Mouse (Mus musculus) midbrain, embryonic 16.5 days (tissue): Measurements from ENCODE around the gene Mapkapk2. TPM values are rescaled to one million over a fixed set of nuclear protein-coding genes. Genes with fewer than 3 reads are reported as not detected.

Experiments
- ATAC-seq: fragments of 200-750 bp; cut with Nextera tagmentation; 2 replicates; pipeline ENCODE4 v1.8.0; 2017; ENCODE audit warnings: moderate TSS enrichment
- H3K27ac ChIP-seq: fragments of 300-500 bp; sonication (generic); 2 replicates; pipeline ENCODE4 v1.5.1; 2014; ENCODE audit warnings: mild to moderate bottlenecking, low read length, mixed read lengths
- H3K27me3 ChIP-seq: fragments of 300-500 bp; sonication (generic); 2 replicates; pipeline ENCODE4 v1.6.1; 2014; ENCODE audit warnings: low read depth, low read length, mixed read lengths; ENCODE audit not compliant: control insufficient read depth, insufficient read depth
- H3K36me3 ChIP-seq: fragments of 300-500 bp; sonication (generic); 2 replicates; pipeline ENCODE4 v1.6.1; 2014; ENCODE audit warnings: mild to moderate bottlenecking, low read length, moderate library complexity, mixed read lengths; ENCODE audit not compliant: control insufficient read depth, insufficient read depth
- H3K4me1 ChIP-seq: fragments of 300-500 bp; sonication (generic); 2 replicates; pipeline ENCODE4 v1.6.1; 2014; ENCODE audit warnings: mild to moderate bottlenecking, low read length, mixed read lengths; ENCODE audit not compliant: control insufficient read depth, insufficient read depth
- H3K4me2 ChIP-seq: fragments of 300-500 bp; sonication (generic); 2 replicates; pipeline ENCODE4 v1.6.1; 2014; ENCODE audit warnings: mild to moderate bottlenecking, low read length, mixed read lengths
- H3K4me3 ChIP-seq: fragments of 300-500 bp; sonication (generic); 2 replicates; pipeline ENCODE4 v1.5.1; 2014; ENCODE audit warnings: low read depth, mild to moderate bottlenecking, low read length, moderate library complexity, mixed read lengths
- H3K9ac ChIP-seq: fragments of 300-500 bp; sonication (generic); 2 replicates; pipeline ENCODE4 v1.6.1; 2014; ENCODE audit warnings: low read depth, low read length, mixed read lengths
- H3K9me3 ChIP-seq: fragments of 300-500 bp; sonication (generic); replicated peaks from 2 replicates; pipeline ENCODE4 v1.6.1; 2014; ENCODE audit warnings: mild to moderate bottlenecking, low read length, mixed read lengths; ENCODE audit not compliant: control insufficient read depth, poor library complexity, severe bottlenecking
- WGBS: fragments of 180-500 bp; shearing (Covaris S2); extraction: QIAGEN DNeasy Blood & Tissue Kit; methylation state at CpG from one replicate; pipeline ENCODE4 v1.1.7; 2014; 5-methylcytosine and 5-hydroxymethylcytosine counted together
- polyA plus RNA-seq: library from polyadenylated mRNA; unstranded; fragments of >200 nt; fragmentation: Nextera tagmentation; extraction: Ambion mirVana; gene quantifications from 2 replicates; pipeline ENCODE4 v1.2.1, GENCODE M21; 2015

The Mapkapk2 gene
- polyA plus RNA-seq, 1 experiment from 2014 or later = 12.6 TPM

DNA sequence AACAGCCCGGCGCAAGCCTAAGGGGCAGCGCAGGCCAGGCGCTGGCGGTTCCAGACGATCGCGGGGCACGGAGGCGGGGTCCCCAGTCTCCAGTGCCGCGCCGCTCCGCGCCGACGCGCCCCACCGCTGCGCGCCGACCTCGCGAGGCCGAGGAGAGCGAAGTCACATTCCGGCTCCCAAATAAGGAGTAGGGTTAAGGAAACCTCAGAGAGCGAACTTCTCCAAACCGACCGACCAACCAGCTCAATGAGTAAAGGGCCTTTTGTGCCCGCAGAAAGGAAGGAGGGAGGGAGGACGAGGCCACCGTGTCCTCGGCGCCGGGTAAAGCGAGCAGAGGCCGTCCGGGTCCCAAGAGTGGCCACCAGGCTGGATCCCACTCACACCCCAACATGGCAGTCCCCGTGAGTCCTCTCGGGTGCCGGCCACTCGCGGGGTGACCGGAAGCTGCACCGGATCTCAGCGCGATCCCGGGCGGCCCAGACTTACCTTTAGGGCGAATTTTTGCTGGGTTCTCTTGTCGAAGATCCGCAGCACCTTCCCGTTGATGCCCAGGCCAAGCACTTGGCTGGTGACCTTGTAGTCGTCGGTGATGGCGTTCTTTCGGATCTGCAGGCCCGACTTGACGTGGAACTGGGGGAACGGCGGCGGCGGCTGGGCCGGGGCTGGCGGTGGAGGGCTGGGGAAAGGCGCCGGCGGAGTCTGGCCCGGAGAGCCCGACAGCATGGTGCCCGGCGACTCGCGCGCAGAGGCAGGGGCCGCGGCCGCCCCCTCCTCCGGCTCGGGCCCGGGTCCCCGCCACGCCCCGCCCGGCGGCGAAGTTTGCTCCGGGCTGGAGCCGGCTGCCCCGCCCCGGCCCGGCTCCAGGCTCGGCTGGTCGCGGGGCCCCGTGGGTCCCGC, 575 bp downstream of the Mapkapk2 start:
- Histone ChIP-seq H3K36me3 (no peaks in the 10 kb centered on the region), H3K9ac (peak overlapping the region; percentile 85), H3K27ac (peak overlapping the region; percentile 75), H3K27me3 (no peaks in the 10 kb centered on the region), H3K4me2 (peak overlapping the region; percentile 87), H3K4me3 (peak overlapping the region; percentile 93), H3K9me3 (no peaks in the 10 kb centered on the region), H3K4me1 (peaks cover 27% of the 10 kb centered on the region)
- WGBS = under 1% methylated on average over 97 of the region's 98 CpGs
- ATAC-seq = peak; percentile 68

DNA sequence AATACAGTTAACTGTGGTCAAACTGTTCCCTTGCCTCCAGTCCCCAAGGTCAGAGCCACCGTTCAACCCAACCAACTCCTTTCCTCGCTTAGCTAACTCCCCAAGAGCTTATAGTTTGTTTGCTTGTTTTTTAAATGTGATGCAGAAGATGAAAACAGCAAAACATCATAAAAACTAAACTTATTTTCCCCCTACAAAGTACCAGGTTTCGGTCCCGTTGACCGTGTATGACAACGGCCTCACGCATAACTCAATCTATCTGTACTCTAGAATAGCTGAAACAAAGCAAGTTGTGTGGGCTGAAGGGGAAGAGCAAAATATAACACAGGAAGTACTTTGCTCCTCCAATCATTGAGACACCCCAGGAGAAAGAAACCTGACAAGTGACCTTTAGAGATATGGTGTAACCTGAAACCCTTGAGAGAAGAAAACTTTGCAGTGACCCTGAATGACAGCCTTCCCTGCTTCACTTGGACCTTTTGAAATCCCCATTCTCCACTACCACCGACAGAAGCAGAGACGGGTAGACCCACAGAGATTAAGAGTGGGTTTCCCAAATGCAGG, 1.4 kb downstream of the Mapkapk2 start:
- no peak for ATAC-seq
- no peaks in the 10 kb centered on the region for H3K27me3 ChIP-seq
- 17% methylated on average over 9 of the region's 9 CpGs for WGBS
- H3K4me2 ChIP-seq = peak overlapping the region; percentile 87
- H3K36me3 ChIP-seq = no peaks in the 10 kb centered on the region
- peak overlapping the region; percentile 85 for H3K9ac ChIP-seq
- H3K4me1 ChIP-seq = peaks cover 27% of the 10 kb centered on the region
- no peaks in the 10 kb centered on the region for H3K9me3 ChIP-seq
- peak overlapping the region; percentile 75 for H3K27ac ChIP-seq
- H3K4me3 ChIP-seq = peak overlapping the region; percentile 93

- peak overlapping the region; percentile 85; the same call in 1 of the 2 replicates for H3K9ac ChIP-seq
- no peak overlapping the region for H3K27ac ChIP-seq
- H3K4me3 ChIP-seq = peak overlapping the region; percentile 93; the same call in 1 of the 2 replicates
- H3K4me2 ChIP-seq = peak overlapping the region; percentile 87
- no peaks in the 10 kb centered on the region for H3K27me3 ChIP-seq
- peaks cover 33% of the 10 kb centered on the region for H3K4me1 ChIP-seq
- 4% methylated on average over 8 of the region's 8 CpGs for WGBS
- H3K36me3 ChIP-seq = no peaks in the 10 kb centered on the region
- H3K9me3 ChIP-seq = no peaks in the 10 kb centered on the region
- no peak for ATAC-seq
Observed at GRCm38 (mm10) chr1:131095574-131095973, 2.1 kb downstream of the Mapkapk2 start.

DNA sequence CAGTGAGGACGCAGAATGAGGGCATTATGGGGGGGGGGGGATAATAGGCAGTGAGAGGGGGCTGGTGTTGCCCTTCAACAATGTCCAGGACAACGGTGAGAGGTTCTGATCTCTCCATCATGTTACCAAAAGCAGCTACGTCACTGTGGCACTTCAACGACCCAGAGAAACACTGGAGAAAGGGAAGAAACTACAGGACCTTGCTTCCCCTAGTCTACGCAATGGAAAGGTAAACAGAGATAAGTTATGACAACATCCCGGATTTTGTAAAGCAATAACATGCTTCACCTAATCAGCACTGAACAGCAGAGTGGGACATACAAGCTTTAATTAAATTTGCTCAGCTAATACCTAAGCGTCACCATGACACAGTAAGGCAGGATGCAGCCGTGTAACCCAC, 3.7 kb downstream of the Mapkapk2 start:
- Histone ChIP-seq H3K36me3 (no peaks in the 10 kb centered on the region), H3K4me2 (no peak overlapping the region), H3K4me1 (peaks cover 39% of the 10 kb centered on the region), H3K9me3 (no peaks in the 10 kb centered on the region), H3K27me3 (no peaks in the 10 kb centered on the region), H3K4me3 (no peak overlapping the region), H3K27ac (no peak overlapping the region), H3K9ac (no peak overlapping the region)
- WGBS = 82% methylated on average over 8 of the region's 8 CpGs
- no peak for ATAC-seq

DNA sequence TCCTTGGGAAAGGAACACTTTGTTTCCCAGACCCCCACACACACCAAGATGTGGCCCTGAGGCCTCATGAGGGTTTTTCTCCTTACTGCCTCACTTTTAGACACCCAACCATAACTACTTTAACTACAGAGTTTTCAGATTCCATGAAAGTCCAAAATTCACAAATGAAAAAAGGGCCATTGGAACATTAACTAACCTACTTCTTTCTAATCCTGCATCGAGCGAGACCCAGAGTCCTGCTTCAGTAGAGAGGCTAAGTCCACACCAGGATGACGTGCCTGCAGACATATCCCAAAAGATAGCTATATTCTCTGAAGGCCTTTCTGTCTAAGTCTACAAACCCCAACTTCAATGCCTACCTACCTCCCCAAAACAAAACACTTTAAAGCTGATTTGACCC, 4.8 kb downstream of the Mapkapk2 start:
- no peak for ATAC-seq
- Histone ChIP-seq H3K4me2 (no peak overlapping the region), H3K36me3 (no peaks in the 10 kb centered on the region), H3K27me3 (no peaks in the 10 kb centered on the region), H3K4me3 (no peak overlapping the region), H3K9me3 (no peaks in the 10 kb centered on the region), H3K27ac (no peak overlapping the region), H3K4me1 (peaks cover 46% of the 10 kb centered on the region), H3K9ac (no peak overlapping the region)
- 96% methylated on average over 3 of the region's 3 CpGs for WGBS

- ATAC-seq = no peak
- Histone ChIP-seq H3K4me2 (no peak overlapping the region), H3K4me3 (no peak overlapping the region), H3K36me3 (no peaks in the 10 kb centered on the region), H3K9ac (no peak overlapping the region), H3K4me1 (peaks cover 48% of the 10 kb centered on the region), H3K27me3 (no peaks in the 10 kb centered on the region), H3K9me3 (no peaks in the 10 kb centered on the region), H3K27ac (no peak overlapping the region)
- WGBS = 91% methylated on average over 3 of the region's 3 CpGs
Observed at GRCm38 (mm10) chr1:131092173-131092572, 5.5 kb downstream of the Mapkapk2 start.

DNA sequence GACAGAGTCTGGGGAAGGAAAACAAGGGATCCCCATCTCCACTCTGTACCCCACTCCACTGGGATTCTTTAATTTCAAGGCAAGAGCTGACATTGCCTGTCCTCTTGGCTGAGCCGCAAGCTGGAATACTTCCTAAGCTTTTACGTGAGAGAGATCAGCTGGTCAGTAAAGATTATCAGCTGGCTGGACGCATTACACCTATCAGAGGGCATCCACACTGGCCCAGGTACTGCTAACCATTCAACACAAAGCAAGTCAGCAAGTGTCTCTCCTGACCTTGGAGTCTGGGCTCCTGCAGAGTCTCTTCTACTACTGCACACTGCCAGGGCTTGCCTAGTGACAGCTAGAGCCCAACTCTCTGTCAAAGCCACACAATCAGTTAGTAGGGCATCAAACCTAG, 6.1 kb downstream of the Mapkapk2 start:
- Histone ChIP-seq H3K4me2 (no peak overlapping the region), H3K36me3 (no peaks in the 10 kb centered on the region), H3K9me3 (no peaks in the 10 kb centered on the region), H3K27ac (no peak overlapping the region), H3K4me1 (peaks cover 54% of the 10 kb centered on the region), H3K4me3 (no peak overlapping the region), H3K27me3 (no peaks in the 10 kb centered on the region), H3K9ac (no peak overlapping the region)
- ATAC-seq = no peak
- 81% methylated on average over 3 of the region's 3 CpGs for WGBS

- no peak overlapping the region for H3K4me3 ChIP-seq
- no peaks in the 10 kb centered on the region for H3K27me3 ChIP-seq
- 81% methylated on average over 4 of the region's 4 CpGs for WGBS
- H3K4me1 ChIP-seq = peaks cover 54% of the 10 kb centered on the region
- no peak overlapping the region for H3K9ac ChIP-seq
- no peak overlapping the region for H3K4me2 ChIP-seq
- ATAC-seq = no peak
- no peak overlapping the region for H3K27ac ChIP-seq
- no peaks in the 10 kb centered on the region for H3K9me3 ChIP-seq
- H3K36me3 ChIP-seq = no peaks in the 10 kb centered on the region
Observed at GRCm38 (mm10) chr1:131090877-131091276, 6.7 kb downstream of the Mapkapk2 start.

GRCm38 (mm10) chr1:131090261-131090660, 7.4 kb downstream of the Mapkapk2 start:
- WGBS = 84% methylated on average over 5 of the region's 5 CpGs
- H3K27me3 ChIP-seq = no peaks in the 10 kb centered on the region
- no peak overlapping the region for H3K4me2 ChIP-seq
- H3K27ac ChIP-seq = no peak overlapping the region
- no peak for ATAC-seq
- peaks cover 54% of the 10 kb centered on the region for H3K4me1 ChIP-seq
- no peaks in the 10 kb centered on the region for H3K36me3 ChIP-seq
- H3K9ac ChIP-seq = no peak overlapping the region
- no peaks in the 10 kb centered on the region for H3K9me3 ChIP-seq
- no peak overlapping the region for H3K4me3 ChIP-seq
